Mouse (Mus musculus) embryonic facial prominence, embryonic 11.5 days (tissue): ENCODE results near the gene Gm29609. TPM values are rescaled to one million over a fixed set of nuclear protein-coding genes. Genes with fewer than 3 reads are reported as not detected.
"Not testable (repeated sequence)": the region's sequence is repeated elsewhere in the genome, so short reads cannot be mapped to it uniquely, and the experiment has no call there.

Experiments
- ATAC-seq: fragments of 200-750 bp; cut with Nextera tagmentation; replicated peaks from 2 replicates; pipeline ENCODE4 v1.8.0; 2017; ENCODE audit warnings: low read depth; ENCODE audit not compliant: insufficient number of reproducible peaks, low FRiP score, low TSS enrichment
- DNase-seq: peaks from one replicate; pipeline ENCODE4 v3.0.0-alpha.2; 2015; ENCODE audit warnings: low spot score
- H3K27ac ChIP-seq: fragments of 300-500 bp; sonication (generic); replicated peaks from 2 replicates; pipeline ENCODE4 v1.5.1; 2014; ENCODE audit warnings: mild to moderate bottlenecking, low read depth, low read length, control low read depth
- H3K27me3 ChIP-seq: fragments of 300-500 bp; sonication (generic); 2 replicates; pipeline ENCODE4 v1.6.1; 2014; ENCODE audit warnings: mild to moderate bottlenecking, low read length, moderate library complexity, mixed read lengths; ENCODE audit not compliant: control insufficient read depth, insufficient read depth
- H3K36me3 ChIP-seq: fragments of 300-500 bp; sonication (generic); replicated peaks from 2 replicates; pipeline ENCODE4 v1.6.1; 2014; ENCODE audit warnings: low read depth, mild to moderate bottlenecking, low read length, moderate library complexity, mixed read lengths; ENCODE audit not compliant: control insufficient read depth, insufficient read depth
- H3K4me1 ChIP-seq: fragments of 300-500 bp; sonication (generic); 2 replicates; pipeline ENCODE4 v1.6.1; 2014; ENCODE audit warnings: low read length, mixed read lengths; ENCODE audit not compliant: control insufficient read depth, insufficient read depth
- H3K4me2 ChIP-seq: fragments of 300-500 bp; sonication (generic); 2 replicates; pipeline ENCODE4 v1.6.1; 2014; ENCODE audit warnings: low read depth, mild to moderate bottlenecking, control low read depth, low read length, moderate library complexity
- H3K4me3 ChIP-seq: fragments of 300-500 bp; sonication (generic); 2 replicates; pipeline ENCODE4 v1.5.1; 2014; ENCODE audit warnings: low read depth, low read length, control low read depth
- H3K9ac ChIP-seq: fragments of 300-500 bp; sonication (generic); replicated peaks from 2 replicates; pipeline ENCODE4 v1.6.1; 2014; ENCODE audit warnings: mild to moderate bottlenecking, control low read depth, low read length
- H3K9me3 ChIP-seq: fragments of 300-500 bp; sonication (generic); replicated peaks from 2 replicates; pipeline ENCODE4 v1.6.1; 2016; ENCODE audit warnings: mild to moderate bottlenecking, low read length, inconsistent platforms, mixed read lengths; ENCODE audit not compliant: control insufficient read depth
- WGBS: fragments of 180-500 bp; shearing (Covaris S2); extraction: QIAGEN DNeasy Blood & Tissue Kit; methylation state at CpG from one replicate; pipeline ENCODE4 v1.1.7; 2014; 5-methylcytosine and 5-hydroxymethylcytosine counted together
- polyA plus RNA-seq: library from polyadenylated mRNA; unstranded; fragments of >200 nt; fragmentation: Nextera tagmentation; extraction: Ambion mirVana; gene quantifications from 2 replicates; pipeline ENCODE4 v1.2.1, GENCODE M21; 2014

Gm29609 gene
- polyA plus RNA-seq, 1 experiment from 2014 or later = 1.3 TPM

DNA sequence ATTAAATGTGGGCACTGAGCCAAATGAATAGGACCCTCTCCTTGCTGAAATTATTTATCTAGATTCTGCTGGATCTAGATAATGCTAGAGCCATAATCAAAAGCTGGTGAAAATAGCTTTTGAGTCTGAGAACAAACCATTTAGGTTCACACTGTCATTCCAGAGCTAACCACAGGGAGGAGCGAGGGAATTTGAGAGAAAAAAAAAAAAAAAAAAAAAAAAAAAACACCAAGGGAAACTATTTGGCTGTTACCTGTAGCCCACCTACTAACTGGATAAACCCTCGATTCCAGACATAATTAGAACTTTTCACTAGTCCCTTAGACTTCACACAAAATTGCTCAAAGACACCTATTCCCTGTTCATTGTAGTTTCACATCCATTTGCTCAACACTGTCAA, 39.4 kb upstream of the Gm29609 start:
- H3K27ac ChIP-seq = no peak overlapping the region
- peak overlapping the region; percentile 40 for H3K4me2 ChIP-seq
- H3K36me3 ChIP-seq = no peaks in the 10 kb centered on the region
- 4% methylated on average over 2 of the region's 2 CpGs for WGBS
- H3K4me1 ChIP-seq = no peaks in the 10 kb centered on the region
- DNase-seq (peak; percentile 70), ATAC-seq (no peak)
- H3K27me3 ChIP-seq = no peaks in the 10 kb centered on the region
- H3K9me3 ChIP-seq = no peaks in the 10 kb centered on the region
- H3K4me3 ChIP-seq = peak overlapping the region; percentile 81
- H3K9ac ChIP-seq = no peak overlapping the region

DNA sequence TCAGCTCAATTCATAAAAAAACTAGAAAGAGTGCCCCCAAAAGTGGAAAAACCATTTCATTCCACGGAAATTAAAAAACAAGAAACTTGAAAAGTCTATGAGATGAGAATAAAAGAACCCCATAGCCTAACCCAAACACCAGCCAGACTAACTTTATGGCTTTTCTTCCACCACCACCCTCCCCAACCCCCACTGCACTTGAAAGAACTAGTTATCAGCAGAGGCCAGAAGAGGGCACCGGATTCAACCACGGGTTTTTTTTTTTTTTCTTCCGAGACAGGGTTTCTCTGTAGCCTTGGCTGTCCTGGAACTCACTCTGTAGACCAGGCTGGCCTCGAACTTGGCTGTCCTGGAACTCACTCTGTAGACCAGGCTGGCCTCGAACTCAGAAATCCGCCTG, 38.6 kb upstream of the Gm29609 start:
- H3K27ac ChIP-seq = no peak overlapping the region
- H3K9ac ChIP-seq = no peak overlapping the region
- ATAC-seq (no peak), DNase-seq (no peak)
- H3K4me2 ChIP-seq = no peak overlapping the region
- no peak overlapping the region for H3K4me3 ChIP-seq
- no peaks in the 10 kb centered on the region for H3K4me1 ChIP-seq
- H3K27me3 ChIP-seq = no peaks in the 10 kb centered on the region
- no peaks in the 10 kb centered on the region for H3K36me3 ChIP-seq
- WGBS = 65% methylated on average over 7 of the region's 7 CpGs
- no peaks in the 10 kb centered on the region for H3K9me3 ChIP-seq

DNA sequence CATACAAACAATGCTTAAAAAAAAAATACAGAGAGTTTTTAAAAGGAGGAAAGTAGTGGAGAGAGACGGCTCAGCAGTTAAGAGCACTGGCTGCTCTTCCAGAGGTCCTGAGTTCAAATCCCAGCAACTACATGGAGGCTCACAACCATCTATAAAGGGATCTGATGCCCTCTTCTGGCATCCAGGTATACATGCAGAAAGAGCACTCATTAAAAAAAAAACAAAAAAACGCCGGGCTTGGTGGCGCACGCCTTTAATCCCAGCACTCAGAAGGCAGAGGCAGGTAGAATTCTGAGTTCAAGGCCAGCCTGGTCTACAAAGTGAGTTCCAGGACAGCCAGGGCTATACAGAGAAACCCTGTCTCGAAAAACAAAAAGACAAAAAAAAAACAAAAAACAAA, 36.8 kb upstream of the Gm29609 start:
- 88% methylated on average over 6 of the region's 6 CpGs for WGBS
- H3K27ac ChIP-seq, H3K4me2 ChIP-seq, H3K9ac ChIP-seq, H3K4me3 ChIP-seq, H3K4me1 ChIP-seq, DNase-seq, H3K27me3 ChIP-seq, H3K36me3 ChIP-seq, ATAC-seq, H3K9me3 ChIP-seq: not testable (repeated sequence)

DNA sequence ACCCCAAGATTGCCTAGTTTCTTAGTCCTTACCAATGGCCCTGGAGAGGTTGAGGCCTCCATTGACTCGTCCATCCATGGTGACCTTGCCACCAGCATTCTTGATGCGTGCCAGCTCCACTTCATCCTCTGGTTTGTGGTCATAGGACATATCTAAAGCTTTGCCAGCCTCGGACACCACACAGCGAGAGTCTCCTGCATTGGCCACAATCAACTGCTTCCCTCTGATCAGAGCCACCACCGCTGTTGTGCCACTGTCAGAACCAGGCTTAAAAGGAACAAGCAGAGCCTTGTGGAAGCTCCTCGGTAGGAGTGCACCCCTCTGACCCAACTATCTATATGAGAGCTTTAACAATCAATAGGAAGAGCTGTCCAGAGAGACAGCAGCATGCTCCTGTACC, 24.7 kb upstream of the Gm29609 start:
- Histone ChIP-seq H3K27me3 (no peaks in the 10 kb centered on the region), H3K4me1 (no peaks in the 10 kb centered on the region), H3K4me3 (no peak overlapping the region), H3K9me3 (peaks cover 5% of the 10 kb centered on the region), H3K36me3 (peaks cover 19% of the 10 kb centered on the region), H3K4me2 (no peak overlapping the region), H3K9ac (no peak overlapping the region), H3K27ac (no peak overlapping the region)
- WGBS = 87% methylated on average over 6 of the region's 6 CpGs
- no peak for DNase-seq
- ATAC-seq = no peak

DNA sequence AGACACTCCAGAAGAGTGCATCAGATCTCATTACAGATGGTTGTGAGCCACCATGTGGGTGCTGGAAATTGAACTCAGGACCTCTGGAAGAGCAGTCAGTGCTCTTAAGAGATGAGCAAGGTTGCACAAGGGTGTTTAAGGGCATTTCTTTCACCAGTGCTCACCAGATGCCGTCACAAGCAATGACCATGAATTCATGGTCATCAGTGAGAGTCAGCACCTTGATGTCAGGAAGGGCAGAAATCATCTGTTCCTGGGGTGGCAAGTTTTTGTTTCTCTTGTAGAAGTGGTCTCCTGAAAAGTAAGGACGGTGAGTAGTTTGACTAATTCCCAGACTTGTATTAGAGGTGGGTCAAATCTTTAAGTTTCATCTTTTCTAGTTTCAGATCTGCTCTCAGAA, 24.2 kb upstream of the Gm29609 start:
- Histone ChIP-seq H3K9me3 (peaks cover 5% of the 10 kb centered on the region), H3K27ac (no peak overlapping the region), H3K27me3 (no peaks in the 10 kb centered on the region), H3K4me2 (no peak overlapping the region), H3K36me3 (peaks cover 19% of the 10 kb centered on the region), H3K9ac (no peak overlapping the region), H3K4me3 (no peak overlapping the region), H3K4me1 (no peaks in the 10 kb centered on the region)
- ATAC-seq (no peak), DNase-seq (no peak)
- 95% methylated on average over 2 of the region's 2 CpGs for WGBS

DNA sequence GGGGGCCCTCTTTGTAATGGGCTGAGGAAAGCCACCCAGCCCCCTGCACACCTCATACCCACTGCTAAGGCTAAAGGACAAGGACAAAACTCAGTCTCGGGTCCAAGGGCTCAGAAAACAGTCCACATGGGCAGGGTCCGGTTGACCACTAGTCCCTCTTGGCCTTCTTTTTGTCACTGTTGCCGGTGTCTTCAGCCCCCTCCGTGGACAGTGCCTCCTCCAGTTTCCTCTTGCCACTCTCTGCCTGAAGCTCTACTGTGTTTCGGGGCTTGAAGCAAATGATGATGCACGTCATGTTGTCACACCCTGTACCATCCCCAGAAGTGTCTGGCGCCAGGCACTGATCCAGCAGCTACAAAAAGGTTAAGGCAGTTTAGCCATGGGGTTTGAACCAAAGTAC, 23.2 kb upstream of the Gm29609 start:
- no peak for DNase-seq
- H3K4me1 ChIP-seq = no peaks in the 10 kb centered on the region
- peaks cover 5% of the 10 kb centered on the region for H3K9me3 ChIP-seq
- 0 out of 2 replicates have a peak, but pooled peaks have one; percentile 8 for ATAC-seq
- 85% methylated on average over 7 of the region's 7 CpGs for WGBS
- H3K9ac ChIP-seq = peak overlapping the region; percentile 81
- H3K27ac ChIP-seq = peak overlapping the region; percentile 52; the same call in 1 of the 2 replicates
- H3K36me3 ChIP-seq = peaks cover 24% of the 10 kb centered on the region
- H3K4me2 ChIP-seq = peak overlapping the region; percentile 65; the same call in 1 of the 2 replicates
- H3K27me3 ChIP-seq = no peaks in the 10 kb centered on the region
- peak overlapping the region; percentile 84 for H3K4me3 ChIP-seq

DNA sequence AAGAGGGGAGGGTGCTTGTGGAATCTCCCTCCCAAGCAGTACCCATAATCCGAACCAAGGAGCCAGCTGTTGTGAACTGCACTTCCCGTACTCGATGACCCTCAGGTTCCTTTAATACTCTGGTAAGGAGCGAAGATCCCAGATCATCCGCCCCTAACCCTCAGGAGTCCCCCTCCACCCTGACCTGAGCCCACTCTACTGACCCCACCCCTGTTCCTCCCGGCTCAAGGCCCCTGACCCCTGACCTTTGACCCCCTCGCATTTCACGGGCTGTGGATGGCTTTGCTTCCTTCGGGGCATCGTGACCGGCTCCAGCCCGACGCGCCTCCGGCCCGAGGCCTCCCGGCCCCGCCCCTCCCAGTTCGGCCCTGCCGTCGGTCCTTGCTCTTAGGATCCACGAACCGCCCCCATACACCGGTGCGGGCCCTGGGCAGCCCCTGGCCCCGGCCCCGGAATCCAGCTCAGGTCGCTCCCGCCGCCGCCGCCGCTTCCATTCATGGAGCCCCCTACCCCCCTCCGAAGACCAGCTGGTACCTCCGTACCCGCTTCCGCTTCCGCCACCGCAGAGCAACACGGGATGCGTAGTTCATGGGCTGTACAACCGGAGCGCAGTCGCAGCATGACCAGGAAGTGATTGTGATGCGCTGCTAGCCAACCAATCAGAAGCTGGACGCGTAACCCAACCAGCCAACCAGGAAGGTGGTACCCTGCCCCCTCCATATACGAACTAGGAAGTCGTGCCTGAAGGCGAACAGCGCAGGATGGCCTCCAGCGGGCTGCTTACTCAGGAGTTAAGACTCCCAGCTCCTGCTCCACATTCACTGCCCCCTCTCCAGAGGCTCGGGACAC, 22.3 kb upstream of the Gm29609 start, which contains the start of gene Zfp513:
Gene Zfp513 (minus strand): TSS at position 562 of the 849 bp plus-strand sequence.
- DNase-seq = peak; percentile 98
- Histone ChIP-seq H3K4me3 (peak within 1 kb of the TSS; percentile 84), H3K36me3 (peaks cover 31% of the 10 kb centered on the region), H3K4me1 (no peaks in the 10 kb centered on the region), H3K27ac (peak within 1 kb of the TSS; percentile 65), H3K4me2 (peak within 1 kb of the TSS; percentile 65), H3K9ac (peak within 1 kb of the TSS; percentile 81), H3K27me3 (no peaks in the 10 kb centered on the region), H3K9me3 (peaks cover 5% of the 10 kb centered on the region)
- ATAC-seq = peak; percentile 96
- under 1% methylated on average over 53 of the region's 53 CpGs for whole genome bisulfite sequencing

DNA sequence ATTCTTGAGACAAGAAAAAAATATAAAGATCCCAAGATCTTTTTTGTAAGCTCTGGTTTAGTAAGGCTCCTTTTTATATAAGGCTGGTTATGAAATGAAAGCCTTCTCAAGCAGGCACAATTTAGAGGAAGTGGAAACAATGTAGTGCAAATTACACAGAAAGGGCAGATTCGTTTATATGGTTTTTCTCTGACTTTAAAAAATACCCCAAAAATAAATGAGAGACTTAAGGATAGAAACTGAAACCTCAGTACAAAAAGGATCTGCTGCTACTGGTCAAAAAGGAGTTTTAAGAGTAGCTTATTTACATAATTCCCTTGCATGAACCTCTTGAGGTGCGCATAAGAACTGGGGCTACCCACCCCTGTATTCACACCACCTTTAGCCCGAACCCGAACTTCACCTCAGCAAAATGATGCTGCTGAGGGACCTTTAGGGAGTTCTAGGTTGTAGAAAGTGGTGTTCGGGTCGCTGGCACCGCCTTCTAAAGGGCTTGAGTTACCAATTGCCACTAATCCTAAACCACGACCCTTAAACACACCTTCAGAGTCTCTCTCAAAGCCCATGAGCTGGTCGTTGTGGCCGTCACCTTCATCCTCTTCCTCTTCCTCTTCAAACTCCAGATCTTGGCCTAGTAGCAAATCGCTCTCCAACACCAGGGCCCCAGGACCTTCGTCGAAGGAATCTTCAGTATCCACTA, 21.5 kb upstream of the Gm29609 start:
- Histone ChIP-seq H3K9ac (peak overlapping the region; percentile 81), H3K4me1 (no peaks in the 10 kb centered on the region)

More for the DNA sequence above, 21.5 kb upstream of the Gm29609 start:
- H3K36me3 ChIP-seq = peaks cover 33% of the 10 kb centered on the region
- H3K9me3 ChIP-seq = peaks cover 5% of the 10 kb centered on the region
- no peaks in the 10 kb centered on the region for H3K27me3 ChIP-seq
- H3K4me2 ChIP-seq = peak overlapping the region; percentile 61
- DNase-seq (no peak), ATAC-seq (no peak)
- WGBS = 18% methylated on average over 13 of the region's 13 CpGs
- peak overlapping the region; percentile 84 for H3K4me3 ChIP-seq
- peak overlapping the region; percentile 65 for H3K27ac ChIP-seq
